Comparison of ENCODE assay signal across 8 mouse cellular contexts in the genomic region with DNA sequence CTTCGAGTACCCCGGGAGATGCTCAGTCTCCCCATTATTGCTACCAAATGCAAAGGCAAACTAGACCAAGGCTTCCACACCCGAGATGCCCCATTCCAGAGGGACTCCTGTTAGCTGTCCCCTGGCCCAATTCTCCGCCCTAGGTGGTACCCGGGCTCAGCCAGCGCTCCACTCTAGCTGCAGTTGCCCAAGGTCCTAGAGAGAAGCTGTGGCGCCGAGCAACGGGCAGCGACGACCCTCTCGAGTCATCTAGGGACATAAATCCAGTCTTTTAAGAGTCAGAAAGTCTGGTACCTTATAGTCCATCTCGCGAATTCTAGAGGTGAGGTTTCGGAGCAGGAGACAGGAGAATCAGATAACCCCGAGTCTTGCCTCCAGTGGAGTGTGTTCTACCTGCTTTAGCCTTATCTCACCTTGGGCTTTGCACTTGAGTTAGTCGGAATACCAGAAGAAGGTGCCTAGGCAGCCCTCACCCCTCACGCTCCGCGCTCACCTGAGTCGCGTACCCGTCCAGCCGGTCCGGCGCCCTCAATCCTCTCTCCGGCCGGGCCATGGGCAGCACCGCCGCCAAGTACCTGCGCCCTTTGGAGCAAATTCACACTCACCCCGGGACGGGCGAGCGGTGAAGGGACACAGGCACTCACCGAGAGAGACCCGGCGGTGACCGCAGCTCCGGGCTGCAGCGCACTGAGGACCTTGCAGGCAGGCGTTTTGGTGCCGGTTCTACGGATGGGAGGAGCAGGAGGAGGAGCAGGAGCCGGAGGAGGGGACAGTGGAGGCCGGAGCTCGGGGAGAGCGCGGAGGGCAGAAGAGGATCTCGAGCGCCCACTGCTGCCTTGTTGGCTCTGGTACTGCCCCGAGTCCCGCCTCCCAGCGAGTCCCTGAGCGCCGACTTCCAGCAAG.
A peak's percentile ranks its signal among the peaks of the same experiment; 100 is the strongest.
DNase-seq lines count a peak whose midpoint lies in the region; ATAC-seq lines count a peak whose summit lies in the region.

No protein-coding gene starts in this region.

- ATAC-seq in hindbrain, embryonic 12.5 days (ENCODE audit: low FRiP score): peak; percentile 97

- H3K9ac ChIP-seq in hindbrain, embryonic 12.5 days: peak overlapping the region; percentile 67

- H3K27ac ChIP-seq in hindbrain, embryonic 12.5 days: no peak overlapping the region

- peaks cover 15% of the 10 kb centered on the region for H3K4me1 ChIP-seq in hindbrain, embryonic 12.5 days

- no peaks in the 10 kb centered on the region for H3K9me3 ChIP-seq in hindbrain, embryonic 12.5 days (replicated peaks)

- H3K4me2 ChIP-seq in hindbrain, embryonic 12.5 days (replicated peaks): peak overlapping the region; percentile 81

- no peaks in the 10 kb centered on the region for H3K36me3 ChIP-seq in hindbrain, embryonic 12.5 days

- DNase-seq in ES-CJ7 (ENCODE audit: low read depth, low spot score): peak; percentile 84
- peak; percentile 97 for DNase-seq in cerebellum, adult 9-11 months
- peak; percentile 86 to 87 for DNase-seq in frontal cortex, postnatal 14 days (ENCODE audit: low spot score in 2 of 2)
- peak; percentile 67 to 78 for DNase-seq in layer of hippocampus, postnatal 25 days (ENCODE audit: extremely low spot score in 1 of 2, low spot score in 1 of 2)
- peak; percentile 94 for DNase-seq in lung, postnatal 10 days
- peak; percentile 85 for DNase-seq in ovary, postnatal 14 days (ENCODE audit: low spot score)
- peak; percentile 28 for DNase-seq in thymus, postnatal 0 days (ENCODE audit: low spot score)

- WGBS in hindbrain, embryonic 12.5 days: 2% methylated on average over 54 of the region's 56 CpGs

- H3K4me3 ChIP-seq in hindbrain, embryonic 12.5 days: peak overlapping the region; percentile 54

- peaks cover 21% of the 10 kb centered on the region for H3K27me3 ChIP-seq in hindbrain, embryonic 12.5 days

Comparison
In these comparisons a context has a peak if more than half of its experiments do, and no peak if none do; other contexts are left out.
1. DNase-seq: peak in every context shown above with its lines; median percentile 97 in cerebellum, adult 9-11 months; 94 in lung, postnatal 10 days; 86 in frontal cortex, postnatal 14 days; 85 in ovary, postnatal 14 days; 84 in ES-CJ7; 72 in layer of hippocampus, postnatal 25 days; 28 in thymus, postnatal 0 days.